Comparison of ENCODE assay signal across 8 mouse cellular contexts in genomic region chr11:51619409-51620060, GRCm38 (mm10). TPM values are rescaled to one million over a fixed set of nuclear protein-coding genes. Genes with fewer than 3 reads are reported as not detected.
DNase-seq lines count a peak whose midpoint lies in the region; ATAC-seq and TF ChIP-seq lines count a peak whose summit lies in the region.

Gene Nhp2 (plus strand): TSS chr11:51619735.

- peak within 1 kb of the TSS; percentile 91 for H3K4me3 ChIP-seq in hindbrain, embryonic 10.5 days
- H3K4me3 ChIP-seq in lung, postnatal 0 days (ENCODE audit: low read depth, low read length), result peak within 1 kb of the TSS; percentile 50

- under 1% methylated on average over 51 of the region's 51 CpGs for WGBS in hindbrain, embryonic 10.5 days
- under 1% methylated on average over 51 of the region's 51 CpGs for WGBS in lung, postnatal 0 days

- no peak for TF ChIP-seq CTCF in lung, postnatal 0 days (IDR thresholded peaks at IDR 0.05)

- ATAC-seq in frontal cortex, adult (ENCODE audit: low TSS enrichment), result peak; percentile 48
- peak; percentile 90 for ATAC-seq in lung, postnatal 0 days

- H3K9me3 ChIP-seq in hindbrain, embryonic 10.5 days, result no peaks in the 10 kb centered on the region
- no peaks in the 10 kb centered on the region for H3K9me3 ChIP-seq in lung, postnatal 0 days (ENCODE audit: low read length)

- peak within 1 kb of the TSS; percentile 74 for H3K4me2 ChIP-seq in lung, postnatal 0 days (replicated peaks; ENCODE audit: low read depth, low read length)

- TF ChIP-seq EP300 in lung, postnatal 0 days (IDR thresholded peaks at IDR 0.05), result peak; percentile 61; the same call in 1 of the 2 replicates

- H3K27ac ChIP-seq in hindbrain, embryonic 10.5 days, result peak within 1 kb of the TSS; percentile 90
- peak within 1 kb of the TSS; percentile 7 for H3K27ac ChIP-seq in lung, postnatal 0 days (ENCODE audit: low read length)

- peaks cover 36% of the 10 kb centered on the region for H3K36me3 ChIP-seq in hindbrain, embryonic 10.5 days
- H3K36me3 ChIP-seq in lung, postnatal 0 days (ENCODE audit: insufficient read depth, low read length), result peaks cover 20% of the 10 kb centered on the region

- peak; percentile 100 for DNase-seq in MN1 (ENCODE audit: low spot score)
- peak; percentile 98 for DNase-seq in cerebellum, adult 9-10 months
- DNase-seq in hindbrain, embryonic 10.5 days (ENCODE audit: low spot score), result peak; percentile 96
- peak; percentile 97 for DNase-seq in layer of hippocampus, adult 9-11 months
- DNase-seq in lung, postnatal 0 days (ENCODE audit: low spot score), result peak; percentile 99
- DNase-seq in ovary, postnatal 14 days (ENCODE audit: low spot score), result peak; percentile 95
- peak; percentile 87 for DNase-seq in thymus, postnatal 14 days

- H3K4me1 ChIP-seq in hindbrain, embryonic 10.5 days (replicated peaks), result peaks cover 32% of the 10 kb centered on the region
- H3K4me1 ChIP-seq in lung, postnatal 0 days (ENCODE audit: insufficient read depth, low read depth, low read length), result peaks cover 13% of the 10 kb centered on the region

- peak within 1 kb of the TSS; percentile 46 for H3K9ac ChIP-seq in lung, postnatal 0 days (replicated peaks; ENCODE audit: low read depth)

- no peaks in the 10 kb centered on the region for H3K27me3 ChIP-seq in hindbrain, embryonic 10.5 days (ENCODE audit: insufficient read depth, poor library complexity, severe bottlenecking)
- H3K27me3 ChIP-seq in lung, postnatal 0 days (replicated peaks; ENCODE audit: insufficient read depth, low read length), result no peaks in the 10 kb centered on the region

RNA-seq across cellular contexts. Expression of gene Nhp2, which starts in this region (rescaled TPM):
- 209 and 250 TPM in 2 replicates for polyA plus RNA-seq in hindbrain, embryonic 10.5 days (2016; fragmentation: Nextera tagmentation; extraction: Ambion mirVana)
- polyA plus RNA-seq in lung, postnatal 0 days (2015; fragmentation: Nextera tagmentation; extraction: Ambion mirVana), result 60.1 and 67.2 TPM in 2 replicates

Comparison
In these comparisons a context has a peak if more than half of its experiments do, and no peak if none do; other contexts are left out.
1. Peak in every context shown above with its lines: DNase-seq, ATAC-seq, H3K4me3 ChIP-seq and H3K27ac ChIP-seq.